ENCODE assay signal across 10 mouse cellular contexts in genomic region chr3:56575422-56575821, GRCm38 (mm10).
A peak's percentile ranks its signal among the peaks of the same experiment; 100 is the strongest.
DNase-seq lines count a peak whose midpoint lies in the region; ATAC-seq lines count a peak whose summit lies in the region.
"Had no signal": no experiment of that assay in that cellular context is flagged by ENCODE, and none has a peak within 500 bp of the region (broad histone marks: within the 10 kb centered on the region; RNA-seq: fewer than 3 reads in every experiment).

No protein-coding gene starts in this region.

- 62% methylated on average over 5 of the region's 5 CpGs for WGBS in kidney, embryonic 15.5 days
- WGBS in midbrain, embryonic 14.5 days, result 66% methylated on average over 5 of the region's 5 CpGs

- no peak overlapping the region for H3K4me3 ChIP-seq in kidney, embryonic 15.5 days (replicated peaks)
- H3K4me3 ChIP-seq in midbrain, embryonic 14.5 days (replicated peaks; ENCODE audit: low read depth, low read length), result no peak overlapping the region
- H3K4me3 ChIP-seq: gastrocnemius, adult 2 months; liver, embryonic 15.5 days had no signal

- peak; percentile 57 for DNase-seq in kidney, postnatal 14 days
- DNase-seq in NIH3T3 (ENCODE audit: low read depth), result peak; percentile 37
- peak; percentile 27 for DNase-seq in embryo, embryonic 11.5 days (ENCODE audit: low read depth, low spot score)
- no peak for DNase-seq in midbrain, embryonic 14.5 days
- DNase-seq in layer of hippocampus, postnatal 36 days, result no peak
- no peak for DNase-seq in ovary, postnatal 36 days (ENCODE audit: low spot score)
- no peak for DNase-seq in heart, adult 8-10 months (ENCODE audit: low spot score)
- DNase-seq: gastrocnemius, adult 2 months had no signal

- H3K9ac ChIP-seq in kidney, embryonic 15.5 days, result no peak overlapping the region
- H3K9ac ChIP-seq in midbrain, embryonic 14.5 days (replicated peaks; ENCODE audit: low read length), result no peak overlapping the region
- H3K9ac ChIP-seq: liver, embryonic 15.5 days had no signal

- no peak overlapping the region for H3K4me2 ChIP-seq in kidney, embryonic 15.5 days
- no peak overlapping the region for H3K4me2 ChIP-seq in midbrain, embryonic 14.5 days (ENCODE audit: low read length)
- H3K4me2 ChIP-seq: liver, embryonic 15.5 days had no signal

- ATAC-seq in kidney, embryonic 15.5 days (replicated peaks; ENCODE audit: low FRiP score), result no peak
- ATAC-seq in midbrain, embryonic 14.5 days (ENCODE audit: low FRiP score, low TSS enrichment), result peak; percentile 69

- no peak overlapping the region for H3K27ac ChIP-seq in kidney, embryonic 15.5 days
- no peak overlapping the region for H3K27ac ChIP-seq in midbrain, embryonic 14.5 days (replicated peaks; ENCODE audit: low read depth, low read length)
- H3K27ac ChIP-seq: gastrocnemius, adult 2 months; liver, embryonic 15.5 days had no signal

- H3K27me3 ChIP-seq in kidney, embryonic 15.5 days, result no peaks in the 10 kb centered on the region
- no peaks in the 10 kb centered on the region for H3K27me3 ChIP-seq in midbrain, embryonic 14.5 days (ENCODE audit: control insufficient read depth, insufficient read depth, low read length)
- H3K27me3 ChIP-seq: liver, embryonic 15.5 days had no signal

- no peaks in the 10 kb centered on the region for H3K4me1 ChIP-seq in kidney, embryonic 15.5 days
- no peaks in the 10 kb centered on the region for H3K4me1 ChIP-seq in midbrain, embryonic 14.5 days (ENCODE audit: control insufficient read depth, insufficient read depth, low read length)
- H3K4me1 ChIP-seq: liver, embryonic 15.5 days had no signal

- H3K9me3 ChIP-seq in kidney, embryonic 15.5 days (replicated peaks), result no peaks in the 10 kb centered on the region
- H3K9me3 ChIP-seq in midbrain, embryonic 14.5 days (ENCODE audit: control insufficient read depth, low read length), result peaks cover 3% of the 10 kb centered on the region; the same call in 1 of the 2 replicates
- H3K9me3 ChIP-seq: liver, embryonic 15.5 days had no signal

- no peaks in the 10 kb centered on the region for H3K36me3 ChIP-seq in kidney, embryonic 15.5 days
- no peaks in the 10 kb centered on the region for H3K36me3 ChIP-seq in midbrain, embryonic 14.5 days (ENCODE audit: control insufficient read depth, insufficient read depth, low read length)
- H3K36me3 ChIP-seq: liver, embryonic 15.5 days had no signal

Comparison
In these comparisons a context has a peak if more than half of its experiments do, and no peak if none do; other contexts are left out.
1. DNase-seq: peak in kidney, postnatal 14 days (single experiment), NIH3T3 (single experiment) and embryo, embryonic 11.5 days (single experiment); none in midbrain, embryonic 14.5 days (single experiment), layer of hippocampus, postnatal 36 days (0 of 2), ovary, postnatal 36 days (single experiment) and heart, adult 8-10 months (single experiment).